ENCODE assay signal across 9 mouse cellular contexts in genomic region chr14:46704316-46704751, GRCm38 (mm10). TPM values are rescaled to one million over a fixed set of nuclear protein-coding genes. Genes with fewer than 3 reads are reported as not detected.
DNase-seq lines count a peak whose midpoint lies in the region; ATAC-seq lines count a peak whose summit lies in the region.
"Had no signal": no experiment of that assay in that cellular context is flagged by ENCODE, and none has a peak within 500 bp of the region (broad histone marks: within the 10 kb centered on the region; RNA-seq: fewer than 3 reads in every experiment).

No protein-coding gene starts in this region.

- ATAC-seq in liver, embryonic 13.5 days (ENCODE audit: low read depth): no peak
- peak; percentile 50; the same call in 1 of the 2 replicates for ATAC-seq in stomach, embryonic 16.5 days (ENCODE audit: insufficient read depth, low FRiP score)
- no peak for ATAC-seq in granulocyte monocyte progenitor cell, adult 5-6 weeks (replicated peaks; ENCODE audit: poor library complexity, severe bottlenecking)

- no peaks in the 10 kb centered on the region for H3K27me3 ChIP-seq in liver, embryonic 13.5 days
- no peaks in the 10 kb centered on the region for H3K27me3 ChIP-seq in stomach, embryonic 16.5 days (ENCODE audit: control insufficient read depth, insufficient read depth, low read length)

- H3K4me3 ChIP-seq in liver, embryonic 13.5 days (replicated peaks): 0 out of 2 replicates have a peak overlapping the region, but pooled peaks have one; percentile 7
- H3K4me3 ChIP-seq in stomach, embryonic 16.5 days (replicated peaks; ENCODE audit: low read length): peak overlapping the region; percentile 26
- H3K4me3 ChIP-seq: limb, embryonic 15.5 days had no signal

- intact Hi-C loops in heart, postnatal 10 days (cut with DNase I): loop anchor here (5.0 to 10.0 kb wide), 4 partner anchors 137 to 712 kb away; no protein-coding TSS in a partner anchor

- H3K27ac ChIP-seq in liver, embryonic 13.5 days: no peak overlapping the region
- no peak overlapping the region for H3K27ac ChIP-seq in stomach, embryonic 16.5 days (ENCODE audit: low read length)
- H3K27ac ChIP-seq: limb, embryonic 15.5 days had no signal

- no peaks in the 10 kb centered on the region for H3K36me3 ChIP-seq in liver, embryonic 13.5 days
- no peaks in the 10 kb centered on the region for H3K36me3 ChIP-seq in stomach, embryonic 16.5 days (ENCODE audit: control insufficient read depth, insufficient read depth, low read length)
- H3K36me3 ChIP-seq: limb, embryonic 15.5 days had no signal

- 21% methylated on average over 9 of the region's 9 CpGs for WGBS in liver, embryonic 13.5 days (ENCODE audit: insufficient replicate concordance)
- 36% methylated on average over 9 of the region's 9 CpGs for WGBS in stomach, embryonic 16.5 days

- H3K9ac ChIP-seq in liver, embryonic 13.5 days: no peak overlapping the region
- H3K9ac ChIP-seq in stomach, embryonic 16.5 days (ENCODE audit: low read length): peak overlapping the region; percentile 53
- H3K9ac ChIP-seq: limb, embryonic 15.5 days had no signal

- peak overlapping the region; percentile 31 for H3K4me2 ChIP-seq in liver, embryonic 13.5 days
- H3K4me2 ChIP-seq in stomach, embryonic 16.5 days (ENCODE audit: low read depth, low read length): peak overlapping the region; percentile 37
- H3K4me2 ChIP-seq: limb, embryonic 15.5 days had no signal

- peak; percentile 51 for DNase-seq in gastrocnemius, adult 18-20 months (ENCODE audit: low spot score)
- DNase-seq in gastrocnemius, postnatal 4 days (ENCODE audit: low spot score in 2 of 2): no peak
- peak; percentile 56 to 67 for DNase-seq in heart, postnatal 10 days
- no peak for DNase-seq in liver, embryonic 13.5 days
- DNase-seq in spleen, postnatal 14 days (ENCODE audit: low spot score in 2 of 2): no peak
- no peak for DNase-seq in cerebellum, adult 11-12 months

- H3K4me1 ChIP-seq in liver, embryonic 13.5 days (replicated peaks): peaks cover 11% of the 10 kb centered on the region
- peaks cover 3% of the 10 kb centered on the region; the same call in 1 of the 2 replicates for H3K4me1 ChIP-seq in stomach, embryonic 16.5 days (ENCODE audit: control insufficient read depth, insufficient read depth, low read length)

- no peaks in the 10 kb centered on the region for H3K9me3 ChIP-seq in liver, embryonic 13.5 days (replicated peaks)
- H3K9me3 ChIP-seq in stomach, embryonic 16.5 days (replicated peaks; ENCODE audit: control insufficient read depth, low read length): no peaks in the 10 kb centered on the region
- H3K9me3 ChIP-seq: limb, embryonic 15.5 days had no signal

RNA-seq across cellular contexts. Expression of gene Cdkn3, which starts 56.0 kb away (rescaled TPM):
- not detected for total RNA-seq in gastrocnemius, adult 18-20 months (2021)
- 10 to 100 TPM in 1 of 2 experiments, 1 to 10 TPM in 1; 7.2 to 10.1 TPM for total RNA-seq in gastrocnemius, postnatal 4 days (2021)
- total RNA-seq in heart, postnatal 10 days (2021): 1 to 10 TPM; 7.2 to 9.5 TPM
- 114 and 117 TPM in 2 replicates for polyA plus RNA-seq in liver, embryonic 13.5 days (2015; fragmentation: Nextera tagmentation; extraction: Ambion mirVana)
- 46.0 and 48.3 TPM in 2 replicates for polyA plus RNA-seq in stomach, embryonic 16.5 days (2015; fragmentation: Nextera tagmentation; extraction: Ambion mirVana)
- 16.5 and 38.8 TPM in 2 replicates for total RNA-seq in granulocyte monocyte progenitor cell, adult 5-6 weeks (2014; fragmentation: Nextera tagmentation)
- 26.6 and 39.0 TPM in 2 replicates for total RNA-seq in granulocyte monocyte progenitor cell, adult 5-6 weeks (2017)

Comparison
In these comparisons a context has a peak if more than half of its experiments do, and no peak if none do; other contexts are left out.
1. DNase-seq: peak in gastrocnemius, adult 18-20 months (single experiment) and heart, postnatal 10 days (2 of 2); none in gastrocnemius, postnatal 4 days (0 of 2), liver, embryonic 13.5 days (single experiment), spleen, postnatal 14 days (0 of 2) and cerebellum, adult 11-12 months (single experiment).
2. RNA of gene Cdkn3, which starts 56.0 kb away (total RNA-seq): 16.5 to 39.0 TPM in granulocyte monocyte progenitor cell, adult 5-6 weeks, 7.2 to 10.1 TPM in gastrocnemius, postnatal 4 days and 7.2 to 9.5 TPM in heart, postnatal 10 days; not detected in gastrocnemius, adult 18-20 months; every median in the first group is over 4 times any median in the second.